Mouse (Mus musculus): Measurements from ENCODE around the gene Krtap5-2.
"Not testable (repeated sequence)": the region's sequence is repeated elsewhere in the genome, so short reads cannot be mapped to it uniquely, and the experiment has no call there.

The Krtap5-2 gene

GRCm38 (mm10) chr7:142140696-142141095 lies 35.1 kb downstream of the Krtap5-2 start:
- no peak for DNase-seq (ENCODE audit: low read depth, low spot score)

DNA sequence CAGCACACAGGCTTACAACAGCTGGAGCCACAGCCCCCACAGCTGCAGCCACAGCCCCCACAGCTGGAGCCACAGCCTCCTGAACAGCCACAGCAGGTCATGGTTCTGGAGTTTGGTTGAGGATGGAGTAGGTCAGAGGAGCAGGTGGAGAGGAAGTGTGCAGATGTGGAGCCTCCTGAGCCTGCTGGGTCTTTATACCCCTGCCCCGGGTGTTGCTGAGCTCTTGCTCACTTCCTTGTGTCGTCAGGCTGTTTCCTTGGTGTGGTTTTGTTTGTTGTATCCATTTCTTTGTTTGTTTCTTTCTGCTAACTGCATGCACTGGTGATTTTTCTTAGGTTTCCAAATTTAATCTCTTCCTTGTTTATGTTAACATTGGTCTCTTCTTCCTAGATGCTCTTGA lies 39.9 kb downstream of the Krtap5-2 start, which contains the start of gene Gm39115:
Gene Gm39115, minus strand, starts transcription at position 101 of the 400 bp plus-strand sequence.
- DNase-seq (ENCODE audit: low read depth, low spot score), result not testable (repeated sequence)

DNA sequence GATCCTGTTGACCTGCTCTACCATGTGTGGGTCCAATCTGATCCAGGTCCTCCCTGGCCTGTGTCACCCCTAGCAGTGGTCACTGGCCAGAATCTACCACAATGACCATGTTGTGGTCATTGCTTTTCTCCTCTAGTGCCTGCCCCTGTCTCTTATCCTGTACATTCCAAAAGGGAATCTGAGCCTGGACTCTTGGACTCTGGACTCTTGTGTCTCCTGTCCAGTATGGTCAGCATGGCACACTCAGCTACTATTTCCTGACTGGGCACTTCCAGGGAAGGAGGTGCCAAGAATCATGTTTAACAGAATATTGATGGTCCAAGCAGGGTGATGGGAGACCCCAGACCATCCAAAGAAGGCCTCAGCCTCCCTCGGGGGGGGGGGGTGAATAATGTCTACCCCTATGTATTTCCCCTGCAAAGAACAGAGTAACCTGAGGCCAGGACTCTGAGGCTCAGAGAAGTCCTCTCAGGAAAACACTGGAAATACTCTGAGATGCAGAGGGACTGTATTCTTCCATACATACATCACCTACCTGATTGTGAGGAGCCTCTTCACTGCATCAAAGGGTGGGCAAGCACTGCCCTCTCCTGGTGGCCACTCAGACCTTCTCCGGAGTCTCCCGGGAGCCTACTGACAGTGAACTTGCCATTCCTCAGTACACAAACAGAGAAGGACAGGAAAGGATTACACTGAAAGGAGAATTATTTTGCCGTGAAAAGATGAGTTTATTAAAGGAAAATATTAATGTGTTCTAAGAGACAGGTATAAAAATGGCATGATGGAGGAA lies 41.4 kb downstream of the Krtap5-2 start:
- no peak for DNase-seq (ENCODE audit: low read depth, low spot score)

DNA sequence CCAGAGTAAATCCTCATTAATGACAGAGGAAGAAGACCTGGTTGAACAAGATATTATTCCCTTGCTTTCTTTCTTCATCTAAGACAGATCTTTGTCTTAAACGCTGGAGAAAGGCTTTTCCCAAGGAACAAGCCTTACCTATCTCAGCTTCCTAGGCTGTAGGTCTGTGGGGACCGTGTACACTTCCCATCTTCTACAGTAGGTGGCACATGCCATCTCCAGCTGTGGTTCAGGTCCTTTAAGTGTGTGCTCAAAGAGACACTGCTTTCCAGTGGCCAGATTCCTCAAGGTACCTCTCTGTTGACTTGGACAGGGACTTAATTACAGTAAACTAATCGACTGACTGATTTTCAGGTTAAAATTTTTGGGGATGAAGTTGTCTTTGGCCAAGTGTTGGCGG lies 47.0 kb downstream of the Krtap5-2 start:
- no peak for DNase-seq (ENCODE audit: low read depth, low spot score)

Data from brain, embryonic 18.5 days (tissue).